Mouse (Mus musculus) embryo, embryonic 10 days (tissue): ENCODE results near the gene Tmem230.
"Not testable (repeated sequence)": the region's sequence is repeated elsewhere in the genome, so short reads cannot be mapped to it uniquely, and the experiment has no call there.

Experiments used
- DNase-seq: peaks from one replicate; pipeline ENCODE4 v3.0.0-alpha.2; 2015; ENCODE audit warnings: low spot score

The Tmem230 gene

DNA sequence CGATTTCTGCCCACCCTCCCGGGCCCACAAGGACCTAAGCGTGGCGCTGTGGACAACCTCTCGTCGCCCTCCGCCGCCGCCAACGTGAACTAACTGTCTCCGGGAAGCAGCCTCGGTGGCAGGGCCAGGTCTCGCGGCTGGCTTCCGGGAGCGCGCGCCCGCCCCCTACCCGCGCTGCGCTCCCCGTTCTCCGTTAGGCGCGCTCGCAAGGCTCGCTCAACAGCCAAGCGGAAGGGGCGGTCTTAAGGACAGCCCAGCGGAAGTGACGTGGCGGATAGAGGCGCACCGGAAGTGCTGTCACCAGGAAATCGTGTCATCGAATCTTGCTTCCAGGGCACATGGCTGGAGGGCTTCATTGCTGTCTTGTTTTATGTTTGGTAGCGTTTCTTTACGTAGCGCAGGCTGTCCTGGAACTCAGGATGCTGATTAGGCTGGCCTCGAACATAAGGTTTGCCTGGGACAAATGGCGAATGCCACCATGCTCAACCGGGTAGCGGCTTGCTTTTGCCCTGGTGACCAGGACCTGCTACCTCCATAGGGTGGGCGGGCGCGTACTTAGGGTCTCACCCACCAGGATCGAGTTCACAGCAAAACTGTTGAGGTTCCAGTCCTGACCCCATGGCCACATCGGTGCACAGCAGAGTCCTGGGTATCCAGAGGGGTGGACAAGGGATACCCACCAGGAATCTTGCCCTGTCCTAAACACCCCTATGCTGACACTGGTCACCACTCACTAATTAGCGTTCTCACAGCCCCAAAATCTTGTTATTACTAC is at the start of gene Tmem230:
Tmem230 (minus strand) TSS at position 269 of the 775 bp plus-strand sequence.
- peak; percentile 100 for DNase-seq

GRCm38 (mm10) chr2:132293694-132294450 is 46.3 kb upstream of the Tmem230 start:
- DNase-seq: no peak

- no peak for DNase-seq
Observed at GRCm38 (mm10) chr2:132292083-132292482, 44.5 kb upstream of the Tmem230 start.

GRCm38 (mm10) chr2:132291265-132291664 is 43.7 kb upstream of the Tmem230 start:
- DNase-seq: no peak

GRCm38 (mm10) chr2:132290808-132291207 is 43.2 kb upstream of the Tmem230 start:
- DNase-seq: no peak

- not testable (repeated sequence) for DNase-seq
Observed at GRCm38 (mm10) chr2:132289213-132289612, 41.6 kb upstream of the Tmem230 start.

DNA sequence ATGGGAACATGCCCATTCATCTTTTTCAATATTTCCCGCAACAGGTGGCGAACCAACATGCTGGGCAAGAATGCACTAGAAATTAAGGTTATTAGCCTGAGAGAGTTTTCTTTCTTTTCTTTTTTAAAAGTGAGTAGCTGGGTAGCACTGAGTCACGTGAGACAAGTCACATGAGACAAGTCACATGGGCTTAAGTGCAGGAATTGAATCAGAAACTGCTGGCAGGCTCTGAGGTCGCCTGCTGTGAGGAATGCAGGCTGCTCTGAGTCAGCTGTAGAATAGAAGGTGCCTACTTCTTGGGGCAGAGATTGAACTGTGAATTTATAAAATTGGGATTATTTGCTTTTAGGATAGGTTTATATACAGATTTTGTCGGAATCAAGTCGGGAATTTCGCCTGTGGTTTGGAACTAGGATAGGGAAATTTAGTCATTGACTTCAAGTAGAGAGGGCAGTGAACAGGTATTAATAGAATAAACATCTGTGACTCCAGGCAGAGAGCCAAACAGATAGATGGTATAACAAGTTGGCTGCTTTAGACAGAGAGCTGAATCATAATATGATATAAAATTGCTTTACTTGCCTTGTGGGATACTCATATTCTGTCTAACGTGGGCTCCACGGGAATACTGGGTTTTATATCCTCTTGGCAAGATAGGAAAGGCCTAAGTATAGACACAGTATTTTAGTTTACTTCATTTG is 38.9 kb upstream of the Tmem230 start:
- DNase-seq: no peak

- DNase-seq: not testable (repeated sequence)
Observed at GRCm38 (mm10) chr2:132285722-132286121, 38.1 kb upstream of the Tmem230 start.

DNA sequence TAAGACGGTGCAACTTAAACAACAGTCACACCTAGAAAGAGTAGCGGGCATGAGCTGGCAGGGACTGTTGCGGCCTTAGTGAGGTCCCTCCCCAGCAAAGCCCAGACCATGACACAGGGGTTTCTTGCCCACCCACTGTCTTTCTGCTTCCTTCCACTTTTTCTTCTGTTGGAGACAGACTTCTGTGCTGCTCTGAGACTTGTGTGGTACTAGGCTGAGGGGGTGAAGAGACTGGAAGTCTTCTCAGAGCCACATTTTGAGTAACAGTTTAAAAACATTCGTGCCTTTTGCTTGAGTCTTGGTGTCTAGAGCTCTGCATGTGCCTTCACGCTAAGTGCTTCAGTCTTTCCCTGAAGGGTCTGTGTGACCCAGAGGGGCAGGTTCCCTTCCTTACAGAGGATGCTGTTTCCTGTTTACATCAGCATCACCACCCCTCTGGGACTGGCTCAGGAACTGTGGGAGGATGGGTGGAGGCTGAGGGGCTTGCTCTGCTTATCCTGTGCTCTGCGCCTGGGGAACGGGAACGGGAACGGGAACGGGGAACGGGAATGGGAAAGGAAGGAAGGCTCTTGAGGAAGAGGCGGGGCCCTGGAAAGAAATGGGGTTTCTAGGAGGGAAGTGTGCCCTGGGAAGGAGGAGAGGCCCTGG is 37.0 kb upstream of the Tmem230 start:
- DNase-seq: peak; percentile 35

DNA sequence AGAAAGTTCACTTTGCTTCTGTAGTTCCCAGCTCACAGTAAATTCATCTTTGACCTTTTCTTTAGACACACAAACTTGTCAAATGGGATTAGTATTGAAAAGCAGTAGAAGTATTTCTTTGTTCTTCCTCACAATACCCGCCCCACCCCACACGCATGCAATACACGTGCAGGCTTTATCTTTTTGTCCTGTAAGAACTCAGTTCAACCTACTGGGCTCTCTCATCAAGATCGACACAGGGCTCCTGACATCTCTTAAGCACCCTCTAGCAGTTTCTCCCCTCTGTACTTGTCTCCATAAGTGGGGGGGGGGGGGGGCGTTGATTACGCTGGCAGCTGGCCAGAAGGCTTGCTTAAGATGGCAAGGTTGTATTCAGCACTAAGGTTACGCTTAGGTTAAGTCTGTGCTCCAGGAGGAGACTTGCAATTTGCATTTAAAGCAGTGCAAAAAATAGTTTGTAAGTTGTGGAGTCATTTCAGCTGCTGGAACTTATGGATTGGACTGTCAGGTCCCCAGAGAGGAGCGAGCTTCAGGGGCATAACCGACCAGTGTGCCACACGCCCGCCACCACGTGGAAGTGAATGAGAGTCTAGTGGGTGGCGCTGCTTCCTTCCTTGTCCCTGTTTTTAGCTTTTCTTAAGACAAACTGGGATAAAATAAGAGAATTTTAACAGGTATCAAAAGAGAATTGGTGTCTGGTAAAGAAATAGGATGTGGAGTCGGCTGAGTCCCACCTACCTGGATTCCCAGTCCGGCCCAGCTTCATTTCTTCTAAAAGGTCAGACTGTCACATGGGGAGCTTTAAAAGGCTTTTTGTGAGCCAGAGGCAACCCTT is 35.8 kb upstream of the Tmem230 start:
- no peak for DNase-seq

- no peak for DNase-seq
Observed at GRCm38 (mm10) chr2:132282453-132283174, 35.0 kb upstream of the Tmem230 start.

DNA sequence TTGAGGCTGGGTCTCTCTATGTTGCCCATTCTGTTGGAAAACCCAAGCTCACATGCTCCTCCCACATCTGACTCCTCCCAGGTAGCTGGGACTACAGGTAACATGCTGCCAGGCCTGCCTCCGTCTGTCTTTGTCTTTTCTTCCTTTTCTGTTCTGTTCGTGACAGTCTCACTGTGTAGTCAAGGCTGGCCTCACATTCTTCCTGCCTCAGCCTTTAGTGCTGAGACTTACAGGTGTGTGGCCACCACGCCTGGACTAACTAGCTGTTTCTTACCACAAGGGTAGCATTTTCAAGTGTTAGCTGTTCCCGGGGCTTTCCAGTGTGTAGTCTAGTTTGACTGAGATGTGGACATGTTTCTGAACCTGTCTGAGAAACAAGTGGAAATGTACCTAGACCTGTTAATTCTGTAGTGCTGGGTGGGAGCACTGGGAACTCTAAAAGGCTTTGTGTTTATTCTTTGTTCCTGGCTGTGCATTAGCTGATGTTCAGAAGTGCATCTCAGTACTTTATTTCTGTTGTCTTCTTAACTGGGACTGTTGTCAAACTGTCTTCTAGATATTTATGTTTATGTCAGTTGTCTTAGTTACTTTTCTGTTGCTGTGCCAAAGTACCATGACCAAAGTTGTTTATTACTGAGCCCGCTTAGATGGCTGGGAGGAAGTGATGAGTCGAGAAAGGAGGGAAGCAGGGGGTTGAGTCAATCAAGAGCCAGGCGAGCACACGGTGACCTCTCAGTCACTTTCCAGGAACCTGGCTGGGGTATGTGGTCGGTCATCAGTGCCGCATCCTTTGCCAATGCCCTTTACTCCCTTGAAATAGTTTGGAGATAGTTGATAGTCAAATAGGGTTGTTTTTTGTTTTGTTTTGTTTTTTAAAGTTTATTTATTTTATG is 34.2 kb upstream of the Tmem230 start:
- no peak for DNase-seq

GRCm38 (mm10) chr2:132280518-132281120 is 33.0 kb upstream of the Tmem230 start:
- no peak for DNase-seq

DNA sequence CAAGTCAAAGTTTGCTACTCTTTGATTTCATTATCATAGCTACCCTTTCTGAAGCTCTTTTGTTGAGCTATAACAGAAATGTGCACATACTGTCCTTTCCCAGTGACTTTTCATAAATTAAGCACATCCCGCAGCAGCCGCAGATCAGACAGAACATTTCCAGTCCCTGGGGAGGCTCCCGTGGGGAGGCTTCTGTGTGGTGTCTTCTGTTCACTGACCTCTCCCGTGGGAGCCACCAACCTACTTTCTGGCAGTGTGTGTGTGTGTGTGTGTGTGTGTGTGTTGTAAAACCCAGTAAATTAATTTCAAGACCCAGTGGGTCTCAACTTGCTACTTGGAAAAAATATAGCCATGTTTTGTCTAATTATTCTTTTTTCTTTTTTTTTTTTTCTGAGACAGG is 32.4 kb upstream of the Tmem230 start:
- no peak for DNase-seq

- DNase-seq: no peak
Observed at GRCm38 (mm10) chr2:132279336-132279882, 31.8 kb upstream of the Tmem230 start.

DNA sequence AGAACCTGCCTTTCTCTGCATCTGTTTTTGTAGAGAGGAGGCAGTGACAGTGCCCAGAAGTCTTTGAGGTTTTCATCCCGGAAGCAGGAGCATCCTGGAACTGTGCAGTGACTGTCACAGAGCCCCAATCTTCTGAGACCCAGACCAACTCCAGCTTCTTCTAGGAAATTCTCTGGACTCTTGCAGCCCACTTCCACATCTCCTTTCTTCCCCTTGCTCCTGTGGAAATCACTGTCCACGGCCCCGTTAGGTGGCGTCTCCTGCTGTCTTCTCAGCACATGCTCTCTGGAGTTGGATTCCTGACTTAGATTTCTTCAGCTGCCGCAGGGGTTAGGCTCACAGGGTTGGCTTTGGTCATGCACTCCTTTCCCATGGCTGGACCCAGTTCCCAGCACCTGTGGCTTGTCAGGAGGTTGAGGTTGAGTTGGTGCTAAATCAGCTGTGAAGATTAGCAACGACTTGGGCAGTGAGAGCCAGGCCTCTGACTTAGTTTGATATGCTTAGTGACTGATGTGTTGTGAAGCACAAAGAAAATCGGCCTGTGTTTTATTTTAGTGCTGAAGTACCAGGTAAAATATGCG is 30.8 kb upstream of the Tmem230 start:
- no peak for DNase-seq

- DNase-seq: no peak
Observed at GRCm38 (mm10) chr2:132276249-132276648, 28.6 kb upstream of the Tmem230 start.

- DNase-seq: no peak
Observed at GRCm38 (mm10) chr2:132275527-132275926, 27.9 kb upstream of the Tmem230 start.
